In genomic region chr7:34133117-34133762, GRCm38 (mm10) we compare ENCODE assay signal across 7 mouse cellular contexts. TPM values are rescaled to one million over a fixed set of nuclear protein-coding genes. Genes with fewer than 3 reads are reported as not detected.
A peak's percentile ranks its signal among the peaks of the same experiment; 100 is the strongest.
DNase-seq lines count a peak whose midpoint lies in the region; ATAC-seq lines count a peak whose summit lies in the region.

Gene Wtip (minus strand): TSS chr7:34133268.

- peak within 1 kb of the TSS; percentile 73 for H3K27ac ChIP-seq in hindbrain, embryonic 15.5 days (replicated peaks)

- no peaks in the 10 kb centered on the region for H3K27me3 ChIP-seq in hindbrain, embryonic 15.5 days

- peak; percentile 86 for ATAC-seq in hindbrain, embryonic 15.5 days (ENCODE audit: low FRiP score, low read depth)

- H3K9me3 ChIP-seq in hindbrain, embryonic 15.5 days: no peaks in the 10 kb centered on the region

- H3K4me1 ChIP-seq in hindbrain, embryonic 15.5 days (replicated peaks): peaks cover 27% of the 10 kb centered on the region

- peak within 1 kb of the TSS; percentile 84 for H3K4me3 ChIP-seq in hindbrain, embryonic 15.5 days

- H3K4me2 ChIP-seq in hindbrain, embryonic 15.5 days: peak within 1 kb of the TSS; percentile 85

- H3K9ac ChIP-seq in hindbrain, embryonic 15.5 days: peak within 1 kb of the TSS; percentile 79

- WGBS in hindbrain, embryonic 15.5 days: 4% methylated on average over 23 of the region's 65 CpGs

- peak; percentile 87 for DNase-seq in adrenal gland, adult 2 months
- DNase-seq in cerebellum, postnatal 36 days: peak; percentile 27 to 49
- DNase-seq in gastrocnemius, adult 8-10 months (ENCODE audit: low spot score in 2 of 2): peak; percentile 50 to 67
- DNase-seq in left cerebral cortex, adult 8-10 months (ENCODE audit: low spot score in 2 of 2): peak in 1 of 2 experiments; percentile 43
- peak; percentile 90 to 95 for DNase-seq in lung, postnatal 4 days
- DNase-seq in skeletal muscle tissue, adult 2 months (ENCODE audit: low read depth, low spot score): peak; percentile 51

- no peaks in the 10 kb centered on the region for H3K36me3 ChIP-seq in hindbrain, embryonic 15.5 days

RNA-seq across cellular contexts. Expression of gene Wtip, which starts in this region (rescaled TPM):
- total RNA-seq in adrenal gland, adult 2 months (2021): 10 to 100 TPM; 13.6 to 32.2 TPM
- polyA plus RNA-seq in adrenal gland, adult 2 months (2012; rRNA removed): 33.7 and 49.8 TPM in 2 replicates
- 1 to 10 TPM; 2.4 to 4.5 (median 2.4) TPM for total RNA-seq in gastrocnemius, adult 8-10 months (2022)
- polyA plus RNA-seq in hindbrain, embryonic 15.5 days (2015; fragmentation: Nextera tagmentation; extraction: Ambion mirVana): 4.1 and 5.9 TPM in 2 replicates
- total RNA-seq in left cerebral cortex, adult 8-10 months (2022): 10 to 100 TPM; 10.8 to 14.8 (median 13.5) TPM
